ENCODE assay signal across 22 mouse cellular contexts in the genomic region with DNA sequence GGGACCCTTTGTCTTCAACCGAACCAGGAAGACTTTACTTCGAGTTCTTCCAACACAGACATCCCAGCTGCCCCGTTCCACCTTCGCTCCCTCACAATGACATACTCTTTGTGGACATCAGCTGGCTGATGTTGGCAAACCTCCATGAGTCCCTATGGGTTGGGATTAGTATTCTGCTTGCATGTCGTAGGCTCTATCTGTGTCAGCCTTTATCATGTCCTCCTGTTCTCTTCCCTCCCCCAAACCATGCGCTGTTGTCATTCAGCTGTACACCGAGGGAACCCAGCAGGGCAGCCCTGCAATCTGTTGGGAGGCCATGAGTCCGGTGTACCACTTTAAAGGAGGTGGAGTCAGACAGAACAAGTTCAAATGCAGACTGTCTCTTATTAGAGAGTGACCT.
DNase-seq lines count a peak whose midpoint lies in the region; ATAC-seq and TF ChIP-seq lines count a peak whose summit lies in the region.
"Had no signal": no experiment of that assay in that cellular context is flagged by ENCODE, and none has a peak within 500 bp of the region (broad histone marks: within the 10 kb centered on the region; RNA-seq: fewer than 3 reads in every experiment).

No protein-coding gene starts in this region.

- no peaks in the 10 kb centered on the region for H3K9me3 ChIP-seq in hindbrain, embryonic 12.5 days (replicated peaks)
- H3K9me3 ChIP-seq in hindbrain, embryonic 11.5 days (ENCODE audit: control insufficient read depth, low read length), result no peaks in the 10 kb centered on the region
- H3K9me3 ChIP-seq in neural tube, embryonic 12.5 days, result no peaks in the 10 kb centered on the region
- no peaks in the 10 kb centered on the region for H3K9me3 ChIP-seq in midbrain, postnatal 0 days (ENCODE audit: low read length)
- H3K9me3 ChIP-seq: embryonic facial prominence, embryonic 12.5 days; forebrain, embryonic 12.5 days; stomach, embryonic 15.5 days had no signal

- H3K27me3 ChIP-seq in hindbrain, embryonic 12.5 days, result no peaks in the 10 kb centered on the region
- H3K27me3 ChIP-seq in hindbrain, embryonic 11.5 days (ENCODE audit: control insufficient read depth, insufficient read depth, low read length), result no peaks in the 10 kb centered on the region
- H3K27me3 ChIP-seq in neural tube, embryonic 12.5 days (replicated peaks), result no peaks in the 10 kb centered on the region
- H3K27me3 ChIP-seq in midbrain, postnatal 0 days (ENCODE audit: insufficient read depth, low read length), result no peaks in the 10 kb centered on the region
- H3K27me3 ChIP-seq: embryonic facial prominence, embryonic 12.5 days; stomach, embryonic 15.5 days had no signal

- H3K4me1 ChIP-seq in hindbrain, embryonic 12.5 days, result 0 out of 2 replicates have a peak, but pooled peaks cover 5% of the 10 kb centered on the region
- H3K4me1 ChIP-seq in hindbrain, embryonic 11.5 days (replicated peaks; ENCODE audit: control insufficient read depth, insufficient read depth, low read length), result no peaks in the 10 kb centered on the region
- H3K4me1 ChIP-seq in neural tube, embryonic 12.5 days, result no peaks in the 10 kb centered on the region
- H3K4me1 ChIP-seq in midbrain, postnatal 0 days (ENCODE audit: insufficient read depth, low read length), result no peaks in the 10 kb centered on the region
- H3K4me1 ChIP-seq: embryonic facial prominence, embryonic 12.5 days; stomach, embryonic 15.5 days had no signal

- H3K4me2 ChIP-seq in hindbrain, embryonic 12.5 days (replicated peaks), result no peak overlapping the region
- H3K4me2 ChIP-seq in hindbrain, embryonic 11.5 days (replicated peaks; ENCODE audit: low read depth, low read length), result no peak overlapping the region
- no peak overlapping the region for H3K4me2 ChIP-seq in neural tube, embryonic 12.5 days (replicated peaks)
- no peak overlapping the region for H3K4me2 ChIP-seq in midbrain, postnatal 0 days (ENCODE audit: low read depth, low read length, poor library complexity, severe bottlenecking)
- H3K4me2 ChIP-seq: embryonic facial prominence, embryonic 12.5 days; forebrain, embryonic 12.5 days; stomach, embryonic 15.5 days had no signal

- H3K36me3 ChIP-seq in hindbrain, embryonic 12.5 days, result no peaks in the 10 kb centered on the region
- H3K36me3 ChIP-seq in hindbrain, embryonic 11.5 days (ENCODE audit: control insufficient read depth, insufficient read depth, low read length), result no peaks in the 10 kb centered on the region
- H3K36me3 ChIP-seq in neural tube, embryonic 12.5 days, result no peaks in the 10 kb centered on the region
- no peaks in the 10 kb centered on the region for H3K36me3 ChIP-seq in midbrain, postnatal 0 days (ENCODE audit: insufficient read depth, low read length)
- H3K36me3 ChIP-seq: embryonic facial prominence, embryonic 12.5 days; forebrain, embryonic 12.5 days; stomach, embryonic 15.5 days had no signal

- no peak overlapping the region for H3K27ac ChIP-seq in hindbrain, embryonic 12.5 days
- no peak overlapping the region for H3K27ac ChIP-seq in hindbrain, embryonic 11.5 days (ENCODE audit: low read depth, low read length)
- H3K27ac ChIP-seq in neural tube, embryonic 12.5 days, result no peak overlapping the region
- H3K27ac ChIP-seq in midbrain, postnatal 0 days (ENCODE audit: low read depth, low read length), result no peak overlapping the region
- H3K27ac ChIP-seq: embryonic facial prominence, embryonic 12.5 days; forebrain, embryonic 12.5 days; kidney, postnatal 0 days; stomach, embryonic 15.5 days had no signal

- peak; percentile 83 for ATAC-seq in hindbrain, embryonic 12.5 days (ENCODE audit: low FRiP score)
- no peak for ATAC-seq in hindbrain, embryonic 11.5 days (ENCODE audit: low FRiP score)
- peak; percentile 56; the same call in 1 of the 2 replicates for ATAC-seq in neural tube, embryonic 12.5 days (ENCODE audit: low FRiP score, low read depth)
- 0 out of 2 replicates have a peak, but pooled peaks have one; percentile 47 for ATAC-seq in midbrain, postnatal 0 days (ENCODE audit: low FRiP score)
- ATAC-seq: activated CD4-positive, CD25-positive, alpha-beta regulatory T cell, adult 4 months had no signal

- peak; percentile 71 to 73 for DNase-seq in cerebellum, postnatal 10 days
- no peak for DNase-seq in cerebellum, postnatal 36 days
- DNase-seq in hindbrain, embryonic 11.5 days (ENCODE audit: low spot score), result no peak
- no peak for DNase-seq in neural tube, embryonic 10.5 days (ENCODE audit: extremely low spot score, low spot score)
- peak; percentile 75 for DNase-seq in midbrain, postnatal 0 days (ENCODE audit: low spot score)
- DNase-seq in thymus, postnatal 0 days (ENCODE audit: low spot score), result no peak
- DNase-seq: adrenal gland, adult 8-10 months; cerebellum, adult 9-10 months; gastrocnemius, postnatal 14 days; heart, adult 18-20 months; heart, postnatal 36 days; kidney, adult 2 months; lung, postnatal 4 days; thymus, postnatal 36 days had no signal

- WGBS in hindbrain, embryonic 12.5 days, result 60% methylated on average over 8 of the region's 8 CpGs
- WGBS in hindbrain, embryonic 11.5 days, result 81% methylated on average over 8 of the region's 8 CpGs
- 67% methylated on average over 8 of the region's 8 CpGs for WGBS in neural tube, embryonic 12.5 days
- WGBS in midbrain, postnatal 0 days, result 47% methylated on average over 8 of the region's 8 CpGs

- no peak overlapping the region for H3K9ac ChIP-seq in hindbrain, embryonic 12.5 days
- H3K9ac ChIP-seq in hindbrain, embryonic 11.5 days (ENCODE audit: low read depth, low read length), result no peak overlapping the region
- no peak overlapping the region for H3K9ac ChIP-seq in neural tube, embryonic 12.5 days
- no peak overlapping the region for H3K9ac ChIP-seq in midbrain, postnatal 0 days (replicated peaks; ENCODE audit: low read length, poor library complexity, severe bottlenecking)
- H3K9ac ChIP-seq: embryonic facial prominence, embryonic 12.5 days; forebrain, embryonic 12.5 days; stomach, embryonic 15.5 days had no signal

- H3K4me3 ChIP-seq in hindbrain, embryonic 12.5 days, result no peak overlapping the region
- H3K4me3 ChIP-seq in hindbrain, embryonic 11.5 days (ENCODE audit: low read depth, low read length), result no peak overlapping the region
- H3K4me3 ChIP-seq in neural tube, embryonic 12.5 days, result no peak overlapping the region
- H3K4me3 ChIP-seq in midbrain, postnatal 0 days (ENCODE audit: low read depth, low read length), result no peak overlapping the region
- H3K4me3 ChIP-seq: embryonic facial prominence, embryonic 12.5 days; forebrain, embryonic 12.5 days; myocyte; stomach, embryonic 15.5 days had no signal

- TF ChIP-seq CTCF in midbrain, postnatal 0 days (IDR thresholded peaks at IDR 0.05), result no peak

Comparison
In these comparisons a context has a peak if more than half of its experiments do, and no peak if none do; other contexts are left out.
1. DNase-seq: peak in cerebellum, postnatal 10 days (2 of 2) and midbrain, postnatal 0 days (single experiment); none in cerebellum, postnatal 36 days (0 of 2), hindbrain, embryonic 11.5 days (single experiment), neural tube, embryonic 10.5 days (single experiment) and thymus, postnatal 0 days (single experiment).